Mouse (Mus musculus) layer of hippocampus, postnatal 10 days (tissue): ENCODE measurements around the gene Vav2. TPM values are rescaled to one million over a fixed set of nuclear protein-coding genes. Genes with fewer than 3 reads are reported as not detected.
A peak's percentile ranks its signal among the peaks of the same experiment; 100 is the strongest.

Experiments
- DNase-seq, 2 experiments: peaks; one replicate each; pipeline ENCODE4 v3.0.0; 2021; ENCODE audit warnings: low spot score in 2 of 2
- total RNA-seq, 2 experiments: library from RNA; stranded (reverse); gene quantifications; 2 replicates each; pipeline ENCODE4 v1.2.3; 2021

Gene Vav2
- total RNA-seq, 2 experiments from 2014 or later: 30.3 to 33.4 TPM

DNA sequence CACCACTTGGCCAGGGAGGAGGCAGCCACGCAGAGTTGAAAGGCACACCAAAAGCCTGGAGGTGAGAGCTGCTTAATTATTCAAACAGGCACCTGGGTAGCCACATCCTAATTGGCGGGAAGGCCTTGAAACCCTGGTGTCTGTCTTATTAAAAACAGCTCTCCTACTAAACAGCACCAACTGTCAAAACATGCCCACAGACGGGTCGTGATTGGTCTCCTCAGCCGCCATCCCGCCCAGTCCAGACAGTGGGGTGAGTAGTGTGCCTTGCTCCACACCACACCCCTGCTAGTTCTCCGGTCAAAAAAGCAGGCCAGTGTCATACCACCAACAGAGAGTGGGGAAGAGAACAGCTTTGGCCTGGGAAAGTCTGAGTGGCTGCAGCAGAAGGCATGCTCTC lies 100.5 kb downstream of the Vav2 start:
- no peak for DNase-seq

DNA sequence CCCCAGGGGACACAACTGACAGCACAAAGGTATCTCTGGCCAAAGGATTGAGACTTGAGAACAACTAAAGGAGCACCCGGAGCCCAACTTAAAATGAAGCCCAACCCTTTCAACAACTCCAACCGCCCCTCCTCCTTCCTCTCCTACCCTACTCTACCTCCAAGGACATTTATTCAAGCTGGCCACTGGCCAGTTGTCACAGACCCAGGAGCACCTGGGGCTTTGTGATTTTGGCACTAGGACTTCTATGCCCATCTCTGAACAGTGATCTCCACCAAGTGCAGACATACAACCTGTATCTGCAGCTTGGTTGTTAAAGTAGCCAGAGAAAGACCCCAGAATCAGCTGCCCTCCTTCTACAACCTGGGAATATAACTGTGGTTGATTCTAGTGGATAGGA lies 102.1 kb downstream of the Vav2 start:
- no peak for DNase-seq

DNA sequence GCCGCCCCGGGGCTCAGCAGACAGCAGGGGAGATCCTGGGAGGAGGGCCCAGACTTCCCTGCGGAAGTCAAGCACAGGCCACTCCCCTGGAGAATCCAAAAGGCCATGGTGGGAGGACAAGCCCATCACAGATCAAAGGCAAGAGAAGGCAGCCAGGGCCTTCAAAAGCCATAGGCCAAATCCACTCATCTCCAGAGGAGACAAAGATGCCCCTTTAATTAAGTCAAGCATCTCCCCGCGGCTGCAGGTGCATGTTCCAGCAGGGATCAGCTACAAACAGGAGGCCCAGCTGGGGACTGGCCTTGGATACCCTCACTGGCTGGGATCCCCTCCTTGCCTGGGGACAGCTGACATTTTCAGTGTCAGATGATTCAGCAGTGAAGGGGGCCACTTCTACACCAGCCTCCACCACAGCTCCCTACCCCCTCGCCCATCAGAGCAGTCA lies 105.4 kb downstream of the Vav2 start:
- no peak for DNase-seq

DNA sequence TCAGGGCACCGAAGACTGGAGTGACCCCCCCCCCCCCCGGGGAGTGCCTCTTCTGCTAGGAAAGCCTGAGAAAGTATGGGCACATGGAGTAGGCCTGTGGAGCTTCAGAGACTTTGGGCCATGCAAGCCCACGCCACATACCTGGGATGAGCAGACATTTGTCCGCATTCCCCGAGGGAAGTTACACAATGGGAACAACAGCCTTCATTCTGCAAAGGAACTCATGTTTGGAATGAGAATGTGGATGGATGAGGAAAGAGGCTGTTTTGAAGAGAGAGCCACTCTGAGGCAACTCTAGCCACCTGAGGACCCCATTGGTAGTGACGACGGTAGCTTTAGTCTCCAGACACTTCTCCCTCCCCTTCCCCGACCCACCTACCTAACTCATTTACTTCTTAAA lies 106.0 kb downstream of the Vav2 start:
- no peak for DNase-seq

DNA sequence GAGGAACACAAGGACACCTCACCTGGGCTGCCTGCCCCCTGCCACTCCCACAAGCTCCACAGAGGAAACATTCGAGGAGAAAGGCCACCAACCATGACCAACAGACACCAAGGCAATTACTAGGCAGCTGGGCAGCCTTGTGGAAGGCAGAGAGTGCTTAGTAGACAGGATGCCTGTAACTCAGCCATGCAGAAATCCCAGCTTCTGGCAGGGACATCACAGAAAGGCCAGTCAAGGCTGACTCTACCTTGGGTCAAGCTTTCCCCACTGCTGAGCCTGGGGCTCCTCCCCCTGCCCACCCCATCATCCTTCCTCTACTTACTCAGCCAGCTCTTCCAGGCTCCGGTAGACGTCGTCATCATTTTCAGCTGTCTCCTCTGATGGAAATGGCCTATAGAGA lies 108.2 kb downstream of the Vav2 start:
- no peak for DNase-seq

DNA sequence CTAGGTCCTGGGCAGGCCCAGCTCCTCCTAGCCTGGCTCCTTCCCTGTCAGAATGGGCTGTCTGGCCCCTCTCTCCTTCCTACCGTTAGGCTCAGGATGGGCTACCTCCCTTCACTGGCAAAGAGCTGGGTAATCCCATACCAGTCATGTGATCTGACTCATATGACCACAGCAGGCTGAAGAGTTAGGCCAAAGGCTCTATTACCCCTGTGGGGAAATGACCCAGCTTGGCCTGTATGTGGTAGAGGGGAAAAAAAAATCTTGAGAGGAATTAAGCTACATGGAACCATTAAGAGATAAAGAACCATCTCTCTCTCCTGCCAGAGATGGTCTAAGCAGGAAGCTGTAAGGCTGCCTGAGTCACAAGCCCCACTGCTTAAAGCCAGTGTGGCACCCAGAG lies 108.6 kb downstream of the Vav2 start:
- DNase-seq: no peak

DNA sequence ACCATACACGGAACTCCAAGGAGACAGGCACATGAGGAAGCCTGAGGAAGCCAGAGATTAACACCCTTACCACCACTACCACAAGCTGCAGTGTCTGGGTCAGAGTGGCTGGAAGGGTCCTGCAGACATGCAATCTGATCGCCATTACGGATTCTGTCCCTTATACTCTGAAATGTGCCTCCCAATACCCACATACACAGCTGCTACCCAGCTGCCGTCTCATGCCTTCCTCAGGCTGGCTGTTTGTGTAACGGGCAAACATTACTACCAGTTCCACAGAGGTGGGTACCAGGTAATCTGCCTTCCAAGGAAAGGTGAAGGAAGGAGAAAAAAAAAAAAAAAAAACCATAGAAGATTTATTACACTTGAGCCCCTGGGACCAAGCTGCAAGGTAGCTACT lies 110.7 kb downstream of the Vav2 start:
- DNase-seq: no peak

DNA sequence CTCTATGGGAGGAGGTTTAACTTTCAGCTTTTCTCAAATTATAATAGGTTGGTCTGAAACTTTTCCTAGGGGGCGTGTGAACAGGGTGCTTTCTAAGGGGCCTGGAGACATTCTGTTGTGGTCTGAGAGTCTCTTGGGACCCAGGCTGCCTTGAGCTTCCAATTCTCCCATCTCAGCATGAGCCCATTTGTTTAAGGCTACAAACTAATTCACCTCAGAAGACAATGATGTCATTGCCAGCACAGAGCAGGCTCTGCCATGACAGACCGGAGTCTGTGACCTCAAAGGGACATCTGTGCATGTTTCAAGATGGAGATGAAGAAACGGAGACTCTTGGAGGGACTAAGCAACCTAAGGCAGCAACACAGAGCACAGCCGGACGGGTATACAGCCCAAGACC lies 112.6 kb downstream of the Vav2 start:
- DNase-seq: no peak

DNA sequence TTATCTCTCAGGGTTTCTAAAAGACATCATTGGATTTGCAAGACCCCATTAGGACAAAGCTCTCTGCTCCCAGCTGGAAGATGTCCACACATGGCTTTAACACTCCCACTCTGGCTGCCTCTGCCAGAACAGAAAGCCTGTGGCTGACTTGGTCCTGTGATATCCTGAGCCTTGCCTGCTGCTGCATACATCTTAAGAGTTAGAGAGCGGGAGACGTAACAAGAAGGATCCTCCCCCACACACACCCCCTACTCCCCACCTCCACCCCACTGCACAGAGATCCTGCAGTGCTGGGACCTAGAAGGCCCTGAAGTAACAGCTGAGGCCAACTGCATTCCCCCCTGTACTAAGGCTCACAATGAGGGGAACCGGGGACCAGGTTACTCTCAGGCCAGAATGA lies 114.3 kb downstream of the Vav2 start:
- DNase-seq: no peak

DNA sequence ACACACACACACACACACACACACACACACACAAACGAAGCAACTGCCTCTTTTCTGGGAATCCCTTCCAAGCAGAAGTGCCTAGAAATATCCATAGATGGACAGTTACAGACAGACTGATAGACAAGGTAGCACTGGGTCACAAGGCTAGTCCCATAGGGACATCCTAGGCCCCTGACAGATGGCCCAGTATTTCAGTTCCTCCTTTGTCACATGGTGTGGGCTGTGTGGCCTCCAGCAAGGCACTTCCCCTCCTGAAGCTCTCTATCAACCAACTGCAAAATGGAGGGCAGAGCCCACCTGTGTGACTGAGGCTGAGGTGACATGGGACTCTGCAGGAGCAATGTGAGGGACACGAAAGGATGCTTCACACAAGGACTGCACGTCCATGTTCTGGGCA lies 115.2 kb downstream of the Vav2 start:
- DNase-seq: no peak

DNA sequence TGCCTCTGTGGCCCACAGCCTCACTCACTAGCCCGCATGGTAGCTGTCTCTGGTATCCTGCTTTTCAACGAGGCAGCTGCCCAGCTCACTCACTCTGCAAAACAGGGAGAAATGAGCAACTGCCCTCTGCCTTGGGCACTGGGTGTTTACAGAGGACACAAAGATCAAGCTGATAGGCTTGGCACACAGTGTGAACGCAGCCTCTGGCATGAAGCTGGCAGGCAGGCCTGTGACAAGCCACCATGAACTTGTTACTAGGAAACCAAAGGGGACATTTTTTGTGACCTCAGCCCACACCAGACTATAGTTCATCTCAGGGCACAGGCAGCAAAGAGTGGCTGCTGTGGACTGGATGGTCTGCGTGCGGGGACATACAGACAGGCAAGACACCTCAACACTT lies 115.9 kb downstream of the Vav2 start:
- no peak for DNase-seq

DNA sequence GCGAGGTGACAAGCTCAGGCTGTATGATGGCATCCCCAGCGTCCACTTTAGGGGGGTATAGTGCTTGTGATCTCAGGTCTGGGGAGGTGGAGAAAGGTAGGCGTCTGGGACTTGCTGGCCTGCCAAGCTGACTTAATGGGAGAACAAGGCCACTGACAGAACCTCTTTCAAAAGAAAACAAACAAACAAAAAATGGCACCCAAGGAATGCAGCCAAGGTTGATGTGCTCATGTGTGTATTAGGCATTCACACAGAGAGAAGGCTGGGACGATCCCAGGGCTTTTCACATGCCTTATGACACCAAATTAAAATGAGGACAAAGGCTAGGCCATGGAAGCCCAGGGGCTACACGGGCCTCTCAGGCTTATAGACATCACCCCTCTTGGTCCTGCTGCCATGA lies 116.6 kb downstream of the Vav2 start:
- no peak for DNase-seq

DNA sequence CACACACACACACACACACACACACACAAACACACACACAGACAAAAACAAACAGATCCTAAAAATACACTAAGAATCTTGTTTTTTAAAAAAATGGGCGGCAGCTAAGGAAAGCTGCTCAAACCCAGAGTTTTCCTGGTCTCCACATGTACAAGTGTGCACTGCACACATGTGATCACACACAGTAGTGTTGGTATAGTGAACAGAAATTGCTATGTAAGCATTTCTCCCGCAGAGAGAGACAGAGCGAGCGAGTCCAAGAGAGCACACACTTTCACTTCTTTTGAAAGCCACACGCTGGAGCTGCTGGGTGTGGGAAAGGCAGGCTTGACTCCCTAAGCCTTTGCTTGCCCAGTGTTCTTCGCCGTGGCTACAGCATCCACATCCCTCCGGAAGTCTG lies 120.2 kb downstream of the Vav2 start:
- DNase-seq: no peak

DNA sequence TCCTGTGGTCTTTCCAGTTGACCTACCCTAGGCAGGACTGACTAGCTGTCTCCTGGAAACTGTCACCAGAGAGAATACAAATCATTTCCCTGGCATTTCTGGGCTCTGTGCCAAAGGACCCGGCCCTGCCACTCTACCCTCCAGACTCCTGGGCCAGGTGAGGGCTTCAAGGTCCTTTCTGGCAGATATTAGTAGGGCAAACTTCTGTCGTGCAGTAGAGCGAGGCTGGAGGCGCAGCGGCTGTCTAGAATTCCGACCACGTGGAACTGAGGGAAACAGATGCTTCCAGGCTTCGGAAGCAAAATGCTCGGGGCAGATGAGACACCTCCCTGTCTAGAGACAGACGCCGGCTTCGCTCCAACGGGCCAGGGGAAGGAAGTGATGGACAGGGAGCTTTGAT lies 122.1 kb downstream of the Vav2 start:
- DNase-seq: peak in 1 of 2 experiments; percentile 47

DNA sequence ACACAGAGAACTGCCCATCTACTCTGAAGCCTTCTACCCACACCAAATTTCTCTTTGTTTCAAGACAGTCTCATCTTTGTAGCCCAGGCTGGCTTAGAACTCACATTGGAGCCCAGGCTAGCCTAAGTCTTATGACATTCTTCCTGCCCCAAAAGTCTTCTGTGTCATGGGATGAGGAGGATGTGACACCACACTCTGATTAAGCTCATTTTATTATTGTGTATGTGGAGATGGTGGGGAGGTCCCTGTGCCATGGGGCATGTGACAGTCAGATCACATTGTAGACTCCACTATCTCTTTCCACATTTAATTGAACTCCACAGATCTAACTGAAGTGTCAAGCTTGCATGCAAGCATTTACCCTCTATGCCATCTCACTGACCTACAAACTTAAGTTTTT lies 122.8 kb downstream of the Vav2 start:
- DNase-seq: no peak

DNA sequence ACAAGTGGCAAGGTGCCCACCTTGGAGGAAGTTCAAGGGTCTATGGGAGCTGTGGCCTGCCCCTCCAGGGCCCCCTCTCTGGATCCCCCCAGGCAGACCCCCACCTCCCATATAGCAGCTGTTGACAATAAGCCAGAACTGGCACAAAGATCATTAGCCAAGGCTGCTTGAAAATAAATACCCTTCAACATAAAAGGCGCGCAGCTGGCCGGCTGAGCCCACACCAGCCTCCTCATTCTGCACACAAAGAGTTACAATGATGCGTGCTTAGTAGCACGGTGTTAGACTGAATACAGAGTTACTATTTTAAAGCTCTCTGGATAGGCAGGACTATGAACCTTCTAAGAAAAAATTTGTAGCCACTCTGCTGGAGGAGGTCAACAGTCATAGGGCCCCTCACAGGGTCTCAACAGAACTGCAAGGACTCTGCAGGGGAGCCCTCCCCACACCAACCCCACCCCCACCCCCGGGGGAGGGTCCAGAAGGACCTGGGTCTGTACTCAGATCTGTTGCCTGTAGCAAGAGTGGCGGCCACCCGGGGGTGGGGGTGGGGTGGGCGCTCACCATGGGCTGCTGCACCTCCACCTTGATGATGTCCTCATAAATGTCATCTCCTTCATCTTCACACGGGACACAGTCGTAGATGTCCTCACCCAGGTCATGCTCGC lies 125.3 kb downstream of the Vav2 start:
- peak; percentile 41 to 42 for DNase-seq

DNA sequence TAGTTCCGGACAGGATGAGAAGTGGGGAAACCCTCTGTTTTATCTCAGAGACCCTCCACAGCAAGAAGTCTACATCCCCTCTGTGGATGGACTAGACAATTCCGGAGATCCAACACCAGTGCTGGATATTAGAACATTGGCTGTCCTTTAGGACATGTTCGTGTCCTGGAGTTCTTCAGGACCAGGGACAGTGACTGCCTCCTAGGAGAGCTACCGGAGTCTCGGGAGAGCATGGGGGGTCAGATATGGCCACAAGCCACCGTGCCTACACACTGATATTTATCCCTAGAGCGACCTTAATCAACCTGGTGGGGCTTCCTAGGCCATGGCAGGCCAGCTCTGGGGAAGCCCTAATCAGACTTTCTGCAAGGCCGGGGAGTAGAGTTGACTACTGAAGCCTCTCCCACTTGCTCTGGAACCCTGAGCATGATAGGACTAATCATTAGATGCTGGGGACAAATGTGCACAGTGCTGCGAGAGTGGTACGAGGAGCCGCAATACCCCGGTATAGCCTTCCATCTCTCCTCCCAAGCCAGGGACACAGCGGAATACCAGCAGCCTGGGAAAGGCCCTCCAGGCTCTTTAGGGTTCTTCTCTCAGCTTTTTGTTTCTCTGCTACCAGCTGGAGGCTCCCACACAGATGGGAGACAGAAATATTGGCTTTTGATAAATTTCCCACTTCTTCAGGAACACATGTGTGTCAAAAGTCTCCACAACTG lies 125.9 kb downstream of the Vav2 start:
- DNase-seq: no peak

DNA sequence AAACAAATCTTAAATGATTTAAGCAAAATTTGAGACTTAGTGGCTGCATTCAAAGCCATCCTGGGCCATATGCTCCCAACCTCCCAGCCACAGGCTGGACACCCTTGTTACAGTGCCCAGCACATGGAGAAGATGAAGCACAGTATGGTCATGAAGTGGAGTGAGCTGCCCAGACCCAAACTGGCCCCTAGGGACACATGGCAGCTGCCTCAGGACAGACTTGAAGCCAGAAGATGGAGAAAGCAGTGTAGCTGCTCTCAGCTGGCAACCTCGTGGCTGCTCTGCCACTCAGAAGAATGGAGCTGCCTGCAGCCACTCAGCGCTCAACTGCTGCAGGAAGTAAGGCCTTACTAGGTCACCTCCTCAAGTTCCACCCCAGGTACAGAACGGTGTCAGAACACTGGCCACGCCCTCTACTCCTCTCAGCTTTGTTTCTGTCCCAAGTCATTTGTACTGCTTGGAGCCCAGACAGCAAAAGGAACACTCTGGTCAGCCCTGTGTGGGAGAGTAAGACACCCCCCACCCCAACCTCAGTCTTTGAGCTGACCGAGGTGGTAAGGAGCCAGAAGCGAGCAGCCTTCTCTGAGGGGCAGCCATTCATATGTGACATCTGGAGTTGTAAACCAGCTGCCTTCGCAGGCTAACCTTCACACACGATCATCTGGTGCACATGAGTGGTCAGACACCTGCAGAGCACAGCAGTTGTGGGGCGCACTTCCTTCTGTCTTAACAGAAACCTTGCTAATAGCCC lies 130.0 kb downstream of the Vav2 start:
- no peak for DNase-seq

DNA sequence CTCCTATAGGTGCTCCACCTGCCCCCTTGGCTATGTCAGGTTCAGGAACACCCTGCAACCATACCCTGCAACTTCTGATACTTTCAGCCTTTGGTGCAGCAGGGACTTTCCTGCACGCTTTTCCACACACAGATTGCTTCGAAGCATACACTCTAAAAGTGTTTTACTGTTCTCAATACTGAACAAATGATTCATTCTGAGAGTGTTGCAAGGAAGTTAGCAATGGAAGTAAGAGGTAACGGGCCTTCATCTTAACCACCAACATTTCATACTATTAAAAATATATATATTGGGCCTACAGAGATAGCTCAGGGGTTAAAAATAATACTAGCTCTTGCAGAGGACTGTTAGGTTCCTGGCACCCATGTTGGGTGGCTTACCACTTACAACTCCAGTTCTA lies 132.1 kb downstream of the Vav2 start:
- no peak for DNase-seq

DNA sequence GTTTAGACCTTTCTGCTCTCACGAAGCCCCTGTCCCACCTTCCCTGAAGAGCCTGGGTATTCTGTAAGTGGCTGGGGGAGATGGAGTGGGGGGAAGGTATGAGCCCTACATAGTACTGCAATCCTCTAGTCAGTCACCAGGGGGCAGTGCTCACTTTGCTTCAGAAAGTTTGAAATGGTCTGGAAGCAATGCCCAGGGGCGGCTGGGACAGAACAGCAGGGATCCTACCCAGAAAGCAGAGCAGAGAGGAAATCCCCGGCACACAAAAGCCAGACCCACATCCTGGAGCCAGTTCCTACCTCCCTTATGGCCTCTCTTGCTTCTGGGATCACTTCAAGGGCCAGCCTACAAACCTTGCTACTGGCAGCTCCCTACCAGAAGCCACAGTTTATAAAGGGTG lies 137.8 kb downstream of the Vav2 start:
- DNase-seq: peak; percentile 92 to 94

DNA sequence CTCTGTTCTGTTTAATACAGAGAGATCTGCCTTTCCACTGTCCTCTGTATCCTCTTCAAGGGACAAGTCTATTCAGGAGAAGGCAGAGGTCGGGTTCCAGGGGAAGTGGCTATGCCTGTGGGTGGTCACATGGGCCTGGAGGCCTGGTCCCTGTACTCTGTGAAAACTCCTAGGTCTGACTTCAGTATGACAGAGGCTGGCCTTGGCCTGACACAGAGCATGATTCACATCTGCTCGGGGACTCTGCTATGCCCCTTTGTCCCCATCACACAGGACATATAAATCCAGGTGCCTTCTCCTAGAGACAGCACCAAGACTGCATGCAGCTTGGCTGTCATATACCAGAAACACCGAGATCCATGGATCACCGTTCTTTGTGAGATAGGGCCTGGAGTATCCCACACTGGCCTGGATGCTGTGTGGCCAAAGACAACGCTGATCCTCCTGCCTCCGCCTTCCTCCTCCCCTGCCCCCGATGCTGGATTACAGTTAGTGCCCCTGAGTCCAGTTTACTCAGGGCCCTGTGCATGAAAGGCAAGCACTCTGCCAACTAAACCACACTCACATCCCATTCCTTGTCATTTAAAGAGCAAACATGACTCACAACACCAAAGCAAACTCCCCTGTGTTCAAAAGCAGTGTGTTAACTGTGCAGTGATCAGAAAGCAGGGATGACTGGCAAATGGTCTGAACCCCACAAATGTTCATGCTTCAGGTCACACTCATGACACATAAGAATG lies 139.7 kb downstream of the Vav2 start:
- DNase-seq: no peak

DNA sequence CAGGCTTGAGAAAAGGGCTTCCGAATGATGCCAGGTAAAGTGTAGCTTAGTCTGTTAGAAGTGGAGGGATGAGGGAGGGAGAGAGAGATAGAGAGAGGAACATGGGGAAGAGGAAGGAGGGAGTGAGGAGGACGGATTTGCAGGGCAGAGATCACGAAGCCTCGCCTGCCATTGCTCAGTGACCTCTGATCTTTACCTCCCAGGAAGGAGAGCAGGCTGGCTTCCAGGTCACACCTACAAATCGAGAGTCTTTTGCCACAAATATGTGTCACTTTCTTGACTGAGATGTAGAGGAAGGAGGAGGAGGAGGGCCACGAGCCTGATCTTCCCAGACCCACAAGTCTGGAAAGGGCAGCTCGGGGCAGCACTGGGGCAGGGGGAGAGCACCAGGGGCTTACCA lies 142.4 kb downstream of the Vav2 start:
- DNase-seq: no peak
